Mouse (Mus musculus) embryonic facial prominence, embryonic 10.5 days (tissue): ENCODE measurements around the gene Ghrhr. TPM values are rescaled to one million over a fixed set of nuclear protein-coding genes. Genes with fewer than 3 reads are reported as not detected.

Source experiments
- DNase-seq: peaks from one replicate; pipeline ENCODE4 v3.0.0-alpha.2; 2017; ENCODE audit warnings: low spot score
- H3K27ac ChIP-seq: fragments of 300-500 bp; sonication (generic); replicated peaks from 2 replicates; pipeline ENCODE4 v1.5.1; 2016; ENCODE audit warnings: mild to moderate bottlenecking
- H3K27me3 ChIP-seq: fragments of 300-500 bp; sonication (generic); replicated peaks from 2 replicates; pipeline ENCODE4 v1.6.1; 2016; ENCODE audit warnings: low read depth, mild to moderate bottlenecking; ENCODE audit not compliant: poor library complexity, severe bottlenecking
- H3K36me3 ChIP-seq: fragments of 300-500 bp; sonication (generic); replicated peaks from 2 replicates; pipeline ENCODE4 v1.6.1; 2016; ENCODE audit warnings: mild to moderate bottlenecking, moderate library complexity
- H3K4me1 ChIP-seq: fragments of 300-500 bp; sonication (generic); 2 replicates; pipeline ENCODE4 v1.6.1; 2016
- H3K4me3 ChIP-seq: fragments of 300-500 bp; sonication (generic); 2 replicates; pipeline ENCODE4 v1.5.1; 2016; ENCODE audit warnings: mild to moderate bottlenecking, moderate library complexity
- H3K9me3 ChIP-seq: fragments of 300-500 bp; sonication (generic); 2 replicates; pipeline ENCODE4 v1.6.1; 2016; ENCODE audit warnings: mild to moderate bottlenecking
- WGBS: fragments of 180-500 bp; shearing (Covaris S2); methylation state at CpG from one replicate; pipeline ENCODE4 v1.1.7; 2016; 5-methylcytosine and 5-hydroxymethylcytosine counted together
- polyA plus RNA-seq: library from polyadenylated mRNA; unstranded; fragments of >200 nt; fragmentation: Nextera tagmentation; extraction: Ambion mirVana; gene quantifications from 2 replicates; pipeline ENCODE4 v1.2.1, GENCODE M21; 2016

The Ghrhr gene
- polyA plus RNA-seq, 1 experiment from 2014 or later, result not detected

DNA sequence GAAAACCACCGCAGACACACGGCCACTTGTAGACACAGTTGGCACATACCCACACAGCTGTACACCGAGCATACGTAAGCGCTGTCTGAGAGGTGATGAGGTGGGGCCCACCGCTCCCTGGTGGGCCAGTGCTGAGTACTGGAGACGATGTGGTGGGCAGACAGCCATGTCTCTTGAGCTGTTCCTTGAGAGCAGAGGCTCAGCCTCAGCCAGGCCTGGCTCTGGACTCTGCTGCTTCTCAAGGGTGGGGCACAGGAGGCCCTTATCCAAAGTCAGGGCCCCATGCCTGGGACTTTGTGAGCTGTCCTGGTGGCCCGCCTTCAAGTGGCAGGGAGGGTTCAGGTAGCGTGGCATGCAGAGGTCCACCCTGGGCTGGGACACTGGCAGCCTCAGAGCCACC, 33.8 kb upstream of the Ghrhr start:
- H3K4me3 ChIP-seq, result no peak overlapping the region
- H3K27ac ChIP-seq, result peak overlapping the region; percentile 19; the same call in 1 of the 2 replicates
- no peaks in the 10 kb centered on the region for H3K9me3 ChIP-seq
- H3K27me3 ChIP-seq, result 0 out of 2 replicates have a peak, but pooled peaks cover 3% of the 10 kb centered on the region
- WGBS, result 84% methylated on average over 9 of the region's 9 CpGs
- H3K4me1 ChIP-seq, result peaks cover 42% of the 10 kb centered on the region
- no peak for DNase-seq
- no peaks in the 10 kb centered on the region for H3K36me3 ChIP-seq

DNA sequence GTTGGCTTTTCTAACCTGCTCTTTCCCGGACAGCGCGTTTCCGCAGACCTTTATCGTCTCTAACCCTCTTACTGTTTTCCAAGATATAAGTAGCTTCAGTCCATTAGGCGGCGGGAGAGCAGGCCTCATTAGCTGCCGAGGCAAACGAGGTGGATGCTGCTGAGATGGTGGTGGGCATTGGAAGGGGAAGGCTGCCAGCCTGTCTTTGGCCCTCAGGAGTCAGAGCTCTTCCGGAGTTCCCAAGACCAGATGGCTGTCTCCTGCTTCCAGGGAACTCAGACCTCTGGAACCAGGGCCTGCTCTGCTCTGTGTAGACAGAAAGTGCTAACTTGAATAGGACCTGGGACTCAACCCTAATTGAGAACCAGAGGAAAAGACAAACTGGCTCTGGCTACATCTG, 32.6 kb upstream of the Ghrhr start:
- 89% methylated on average over 10 of the region's 10 CpGs for WGBS
- Histone ChIP-seq H3K27me3 (no peaks in the 10 kb centered on the region), H3K4me3 (no peak overlapping the region), H3K27ac (no peak overlapping the region; the same call in 1 of the 2 replicates), H3K9me3 (no peaks in the 10 kb centered on the region), H3K36me3 (no peaks in the 10 kb centered on the region), H3K4me1 (peaks cover 31% of the 10 kb centered on the region)
- DNase-seq, result no peak

DNA sequence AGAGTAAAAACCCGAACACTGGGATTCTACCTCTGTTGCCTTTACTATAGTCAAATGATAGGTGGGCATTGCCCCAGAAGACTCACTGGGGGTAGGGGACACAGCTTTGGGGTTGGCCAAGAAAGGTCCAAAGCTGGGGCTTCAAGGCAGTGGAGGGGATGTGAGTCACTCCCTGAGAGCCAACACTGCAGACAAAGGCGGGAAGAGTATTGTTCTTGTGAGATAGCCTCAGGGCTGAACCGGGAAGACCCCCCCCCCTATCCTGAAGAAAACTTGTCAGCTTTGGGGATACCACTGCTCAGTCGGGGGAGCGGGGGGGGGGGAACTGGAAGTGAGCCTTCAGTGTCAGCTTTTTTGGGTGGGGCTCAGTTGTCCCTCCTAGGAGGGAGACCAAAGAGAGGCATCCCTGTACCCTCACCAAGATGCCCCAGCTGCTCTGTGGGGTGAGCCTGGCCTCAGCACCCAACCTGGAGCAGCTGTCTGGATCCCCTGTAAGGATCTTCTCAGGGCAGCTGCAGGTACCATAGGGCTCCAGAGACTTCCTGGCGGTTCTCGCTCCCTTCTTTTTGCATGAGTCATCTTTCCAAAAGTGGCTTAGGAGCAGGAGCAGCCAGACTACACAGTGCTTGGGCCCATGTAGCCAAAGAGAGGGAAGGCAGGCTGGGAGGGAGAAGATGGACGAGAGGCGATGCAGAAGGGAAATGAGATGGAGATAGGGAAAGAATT, 31.6 kb upstream of the Ghrhr start:
- H3K4me3 ChIP-seq, result no peak overlapping the region
- no peaks in the 10 kb centered on the region for H3K36me3 ChIP-seq
- no peaks in the 10 kb centered on the region for H3K9me3 ChIP-seq
- peaks cover 23% of the 10 kb centered on the region for H3K4me1 ChIP-seq
- no peaks in the 10 kb centered on the region for H3K27me3 ChIP-seq
- DNase-seq, result no peak
- 85% methylated on average over 9 of the region's 9 CpGs for WGBS
- H3K27ac ChIP-seq, result no peak overlapping the region

DNA sequence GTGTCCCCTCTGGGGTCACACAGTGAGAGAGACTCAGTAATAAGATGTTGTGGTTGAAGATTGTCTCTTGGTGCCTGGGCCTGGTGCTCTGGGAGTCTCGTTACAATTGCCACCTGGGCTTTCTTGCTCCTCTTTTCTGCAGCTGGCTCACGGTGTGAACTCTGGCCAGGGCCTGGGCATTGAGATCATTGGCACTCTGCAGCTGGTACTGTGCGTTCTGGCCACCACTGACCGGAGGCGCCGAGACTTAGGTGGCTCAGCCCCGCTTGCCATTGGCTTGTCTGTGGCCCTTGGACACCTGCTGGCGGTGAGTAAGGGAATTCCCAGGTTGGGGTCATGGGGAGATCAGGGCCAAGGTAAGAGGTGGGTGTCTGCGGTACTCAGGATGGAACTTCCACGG, 30.8 kb upstream of the Ghrhr start:
- 91% methylated on average over 10 of the region's 10 CpGs for WGBS

DNA sequence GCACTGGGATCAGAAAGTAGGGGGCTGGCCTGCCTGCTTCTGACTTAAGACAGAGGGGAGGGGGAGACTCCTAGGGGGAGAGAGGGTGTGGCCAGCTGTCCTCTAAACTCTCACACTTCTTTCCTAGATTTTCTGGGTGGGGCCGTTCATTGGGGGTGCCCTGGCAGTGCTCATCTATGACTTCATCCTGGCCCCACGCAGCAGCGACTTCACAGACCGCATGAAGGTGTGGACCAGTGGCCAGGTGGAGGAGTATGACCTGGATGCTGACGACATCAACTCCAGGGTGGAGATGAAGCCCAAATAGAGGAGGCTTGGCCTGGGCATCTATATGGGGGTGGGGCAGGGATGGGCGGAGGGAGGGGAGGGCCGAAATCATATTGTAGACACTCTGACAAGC, 29.6 kb upstream of the Ghrhr start:
- WGBS, result 91% methylated on average over 7 of the region's 7 CpGs
- Histone ChIP-seq H3K27me3 (no peaks in the 10 kb centered on the region), H3K4me3 (no peak overlapping the region), H3K27ac (no peak overlapping the region), H3K4me1 (peaks cover 8% of the 10 kb centered on the region), H3K9me3 (peaks cover 4% of the 10 kb centered on the region; the same call in 1 of the 2 replicates), H3K36me3 (no peaks in the 10 kb centered on the region)
- no peak for DNase-seq

More for the DNA sequence above, 30.8 kb upstream of the Ghrhr start:
- no peaks in the 10 kb centered on the region for H3K27me3 ChIP-seq
- H3K36me3 ChIP-seq, result no peaks in the 10 kb centered on the region
- H3K4me3 ChIP-seq, result no peak overlapping the region
- no peak overlapping the region for H3K27ac ChIP-seq
- DNase-seq, result no peak
- peaks cover 19% of the 10 kb centered on the region for H3K4me1 ChIP-seq
- peaks cover 4% of the 10 kb centered on the region; the same call in 1 of the 2 replicates for H3K9me3 ChIP-seq

DNA sequence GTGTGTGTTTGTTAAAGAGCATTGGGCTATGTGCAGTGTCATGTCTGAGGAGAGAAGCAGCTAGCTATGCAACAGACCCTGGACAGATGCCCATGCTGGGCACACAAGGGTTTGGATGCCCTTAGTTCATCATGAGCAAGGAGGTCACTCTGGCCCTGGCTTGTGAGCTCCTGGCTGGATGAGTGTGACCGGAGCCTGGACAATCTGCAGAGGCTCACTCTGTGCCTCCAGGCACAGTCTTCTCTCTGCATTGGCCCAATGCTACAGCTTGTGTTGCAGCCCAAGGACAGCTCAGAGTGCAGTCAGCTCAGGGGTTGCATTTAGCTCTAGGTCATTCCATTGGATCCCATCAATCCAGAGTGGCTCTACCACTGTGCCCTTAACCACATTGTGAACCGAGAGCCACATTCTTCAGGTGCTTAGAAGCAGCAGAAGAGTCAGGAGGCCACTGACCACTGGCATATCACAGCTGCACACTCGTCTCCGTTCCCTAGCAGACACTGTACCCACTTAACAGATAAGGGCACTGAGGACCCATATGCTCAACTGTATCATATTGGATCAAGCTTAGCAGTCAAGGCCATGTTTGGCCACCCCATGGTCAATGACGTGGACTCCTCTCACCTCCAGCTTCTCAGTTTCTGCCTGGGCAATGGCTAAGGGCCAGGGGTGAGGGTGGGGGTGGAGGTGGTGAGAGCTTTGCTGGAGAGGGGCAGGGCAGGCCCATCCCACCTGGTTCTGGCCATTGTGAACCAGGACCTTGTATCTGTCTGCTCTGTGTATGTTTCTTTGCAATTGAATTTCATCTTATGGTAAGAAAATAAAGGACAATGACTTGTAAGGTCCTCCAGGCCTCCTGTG, 28.2 kb upstream of the Ghrhr start:
- H3K4me1 ChIP-seq, result no peaks in the 10 kb centered on the region
- no peak overlapping the region for H3K4me3 ChIP-seq
- H3K27ac ChIP-seq, result no peak overlapping the region
- 81% methylated on average over 5 of the region's 5 CpGs for WGBS
- no peaks in the 10 kb centered on the region for H3K36me3 ChIP-seq
- H3K9me3 ChIP-seq, result peaks cover 4% of the 10 kb centered on the region; the same call in 1 of the 2 replicates
- no peak for DNase-seq
- no peaks in the 10 kb centered on the region for H3K27me3 ChIP-seq

DNA sequence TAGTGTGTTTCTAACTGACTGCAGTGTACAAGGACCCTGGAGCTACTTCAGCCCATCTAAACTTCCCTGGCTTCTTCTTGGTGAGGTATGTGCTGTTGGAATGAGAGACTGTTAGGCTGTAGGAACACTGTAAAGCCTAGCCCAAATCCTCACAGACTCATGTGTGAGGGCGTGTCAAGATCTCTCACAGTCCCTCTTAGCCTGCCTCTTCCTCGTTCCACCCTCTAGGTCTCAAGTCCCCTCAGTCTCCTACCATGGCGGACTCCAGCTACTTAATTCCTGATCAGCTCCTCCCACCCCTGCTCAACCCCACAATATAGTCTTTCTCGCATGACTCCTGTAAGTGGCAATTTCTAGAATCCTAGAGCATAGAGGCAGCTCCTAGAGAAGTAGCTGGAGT, 26.9 kb upstream of the Ghrhr start:
- no peak for DNase-seq
- Histone ChIP-seq H3K27me3 (no peaks in the 10 kb centered on the region), H3K27ac (no peak overlapping the region), H3K9me3 (peaks cover 4% of the 10 kb centered on the region; the same call in 1 of the 2 replicates), H3K4me3 (no peak overlapping the region), H3K4me1 (no peaks in the 10 kb centered on the region), H3K36me3 (no peaks in the 10 kb centered on the region)
- WGBS, result 83% methylated on average over 4 of the region's 4 CpGs

DNA sequence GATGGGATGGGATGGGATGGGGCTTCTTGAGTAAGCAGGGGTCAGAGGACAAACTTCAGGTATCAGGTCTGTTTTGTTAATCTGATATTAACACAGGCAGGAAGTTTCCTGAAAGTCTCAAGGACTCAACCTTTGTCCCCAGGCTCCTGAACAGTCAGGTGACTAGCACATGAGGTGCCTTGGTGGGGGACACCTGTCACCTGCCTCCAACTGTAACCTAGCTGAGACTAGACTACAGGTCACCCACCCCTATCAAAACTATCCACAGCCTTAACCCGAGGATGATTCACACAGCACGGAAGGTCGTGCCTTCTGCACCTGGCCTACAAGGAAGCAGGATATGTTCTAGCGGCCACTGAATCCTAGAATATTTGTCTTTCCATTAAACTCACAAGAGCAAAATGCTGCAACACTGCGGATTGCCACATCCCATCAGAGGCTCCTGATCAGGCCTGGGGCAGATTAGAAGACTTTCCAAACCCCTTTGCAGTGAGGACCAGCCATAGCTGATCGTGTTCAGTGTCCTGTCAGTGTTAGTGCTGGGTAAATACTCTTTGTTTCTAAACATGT, 25.6 kb upstream of the Ghrhr start:
- Histone ChIP-seq H3K27ac (no peak overlapping the region), H3K27me3 (no peaks in the 10 kb centered on the region), H3K9me3 (peaks cover 4% of the 10 kb centered on the region; the same call in 1 of the 2 replicates), H3K36me3 (no peaks in the 10 kb centered on the region), H3K4me1 (no peaks in the 10 kb centered on the region), H3K4me3 (no peak overlapping the region)
- 89% methylated on average over 6 of the region's 6 CpGs for WGBS
- DNase-seq, result no peak

DNA sequence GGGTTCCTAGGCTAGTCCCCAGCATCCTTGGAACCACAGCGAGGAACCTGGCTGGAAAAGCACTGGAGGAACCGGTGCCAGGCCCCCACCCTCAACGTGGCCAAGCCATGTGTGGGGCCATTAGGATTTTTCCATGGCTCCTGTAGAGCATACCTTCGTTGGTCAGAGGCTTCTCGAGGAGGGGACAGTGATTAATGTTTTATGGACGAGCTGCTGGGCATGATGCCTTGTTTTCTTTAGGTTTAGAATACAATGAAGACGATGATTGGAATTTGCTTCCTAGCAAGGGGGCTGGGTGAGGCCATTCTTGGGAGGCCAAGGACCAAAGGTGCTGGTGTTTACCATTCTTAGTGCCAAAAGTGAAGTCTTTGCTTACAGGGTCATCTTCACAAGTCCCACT, 24.4 kb upstream of the Ghrhr start:
- Histone ChIP-seq H3K36me3 (no peaks in the 10 kb centered on the region), H3K4me3 (no peak overlapping the region), H3K9me3 (peaks cover 4% of the 10 kb centered on the region; the same call in 1 of the 2 replicates), H3K4me1 (0 out of 2 replicates have a peak, but pooled peaks cover 3% of the 10 kb centered on the region), H3K27ac (no peak overlapping the region), H3K27me3 (no peaks in the 10 kb centered on the region)
- no peak for DNase-seq
- WGBS, result 78% methylated on average over 7 of the region's 7 CpGs

DNA sequence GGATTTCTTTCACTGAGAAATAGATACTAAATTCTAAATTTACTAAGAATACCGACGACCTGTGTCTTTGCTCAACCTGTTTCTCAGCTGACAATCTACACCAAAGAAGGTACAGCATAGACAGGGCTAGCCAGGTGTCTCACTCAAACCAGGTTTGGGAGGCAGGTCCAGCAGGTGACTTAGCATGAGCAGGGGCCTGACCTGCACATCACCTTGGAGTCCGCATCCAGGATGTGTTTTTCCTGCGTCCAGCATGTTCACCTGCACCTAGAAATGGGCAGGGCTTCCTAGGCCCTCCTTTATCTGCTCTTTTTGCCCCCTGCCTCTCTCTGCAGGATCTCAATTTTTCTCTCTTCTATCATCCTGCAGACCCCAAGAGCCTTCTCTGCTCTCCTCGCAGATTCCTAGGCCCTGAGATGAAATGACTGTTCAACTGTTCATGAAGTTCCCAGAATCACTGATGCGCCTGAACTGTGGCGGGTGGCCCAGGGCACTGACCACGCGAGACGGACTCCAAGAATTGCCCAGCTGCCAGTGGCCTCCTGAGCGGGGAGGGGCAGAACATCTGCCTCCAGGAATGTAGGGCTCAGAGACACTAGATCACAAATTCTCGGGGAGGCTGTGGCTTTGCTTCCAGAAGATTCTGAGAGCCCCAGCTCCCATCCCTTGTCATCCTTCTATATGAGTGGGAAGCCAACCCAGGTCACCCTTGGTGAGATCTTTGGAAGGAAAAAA, 22.2 kb upstream of the Ghrhr start:
- no peaks in the 10 kb centered on the region for H3K36me3 ChIP-seq
- H3K4me3 ChIP-seq, result no peak overlapping the region
- no peak for DNase-seq
- peaks cover 6% of the 10 kb centered on the region; the same call in 1 of the 2 replicates for H3K4me1 ChIP-seq
- no peak overlapping the region for H3K27ac ChIP-seq
- 81% methylated on average over 12 of the region's 12 CpGs for WGBS
- H3K9me3 ChIP-seq, result peaks cover 4% of the 10 kb centered on the region; the same call in 1 of the 2 replicates
- no peaks in the 10 kb centered on the region for H3K27me3 ChIP-seq

DNA sequence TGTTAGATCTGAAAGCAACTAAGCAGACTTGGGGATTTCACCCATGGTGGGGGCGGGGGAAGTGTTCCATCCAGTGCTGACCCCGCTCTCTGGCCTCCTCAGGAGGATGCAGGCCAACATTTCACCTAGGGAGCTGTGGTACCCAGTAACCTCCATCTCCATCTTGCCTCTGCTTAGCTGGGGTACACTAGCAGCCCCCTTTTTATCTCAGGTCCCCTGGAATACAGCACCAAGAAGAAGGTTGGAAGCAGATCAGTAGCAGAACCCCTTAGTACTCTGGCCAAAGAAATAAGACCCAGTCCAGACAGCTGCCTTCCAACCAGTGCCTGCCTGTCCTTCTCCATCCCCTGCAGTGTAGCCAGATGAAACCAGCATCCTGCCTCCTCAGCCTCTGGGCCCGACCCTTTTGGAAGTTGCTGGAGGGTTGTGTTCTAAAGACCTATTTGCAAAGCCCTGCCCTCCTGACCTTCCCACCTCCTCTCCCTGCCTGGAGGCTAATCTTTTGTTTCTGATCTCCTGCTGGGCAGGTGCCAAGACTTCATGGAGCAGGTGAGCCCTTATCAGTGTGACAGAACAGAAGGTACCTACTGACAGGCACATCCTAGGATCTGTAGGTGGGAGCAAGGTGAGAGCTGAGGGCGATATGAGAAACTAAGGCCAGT, 21.5 kb upstream of the Ghrhr start:
- Histone ChIP-seq H3K9me3 (peaks cover 4% of the 10 kb centered on the region; the same call in 1 of the 2 replicates), H3K4me1 (peaks cover 8% of the 10 kb centered on the region)
- WGBS, result 64% methylated on average over 4 of the region's 4 CpGs

More for the DNA sequence above, 21.5 kb upstream of the Ghrhr start:
- Histone ChIP-seq H3K4me3 (no peak overlapping the region), H3K27ac (no peak overlapping the region), H3K36me3 (no peaks in the 10 kb centered on the region), H3K27me3 (no peaks in the 10 kb centered on the region)
- DNase-seq, result no peak
